Mouse (Mus musculus): Measurements from ENCODE around the gene Stoml2. TPM values are rescaled to one million over a fixed set of nuclear protein-coding genes. Genes with fewer than 3 reads are reported as not detected.

Stoml2 gene
- polyA plus RNA-seq (2015; fragmentation: Nextera tagmentation; extraction: Ambion mirVana) = 260 and 353 TPM in 2 replicates

GRCm38 (mm10) chr4:43031237-43031995 is at the start of gene Stoml2:
Gene Stoml2, minus strand, starts transcription at chr4:43031710.

GRCm38 (mm10) chr4:43058753-43059654 is 27.5 kb upstream of the Stoml2 start, which contains the start of gene Unc13b:
Gene Unc13b, plus strand, starts transcription at chr4:43058953.

GRCm38 (mm10) chr4:43045659-43046302 is 14.3 kb upstream of the Stoml2 start, which contains the start of gene Fam214b:
Gene Fam214b, minus strand, starts transcription at chr4:43046220.

GRCm38 (mm10) chr4:43025084-43025960 is 6.2 kb downstream of the Stoml2 start, which contains the start of gene Pigo:
Gene Pigo, minus strand, starts transcription at chr4:43025819.

GRCm38 (mm10) chr4:43010161-43011038 is 21.1 kb downstream of the Stoml2 start, which contains the start of gene Fancg:
Gene Fancg, minus strand, starts transcription at chr4:43010506.

GRCm38 (mm10) chr4:43000141-43000986 is 31.1 kb downstream of the Stoml2 start, which contains the start of gene Vcp:
Gene Vcp, minus strand, starts transcription at chr4:43000507.

Other genes starting within 250 kb of the Stoml2 start
- 0.06 TPM in 1 of 2 replicates, not detected in the other for gene Fam205a1, start 177.8 kb downstream of the Stoml2 start, polyA plus RNA-seq (2015; fragmentation: Nextera tagmentation; extraction: Ambion mirVana)
- gene Gm12394, start 174.9 kb downstream of the Stoml2 start, polyA plus RNA-seq (2015; fragmentation: Nextera tagmentation; extraction: Ambion mirVana) = 0.09 and 0.28 TPM in 2 replicates
- gene Fam205c, start 157.5 kb downstream of the Stoml2 start, polyA plus RNA-seq (2015; fragmentation: Nextera tagmentation; extraction: Ambion mirVana) = 0.24 and 0.95 TPM in 2 replicates
- gene Phf24, start 115.0 kb downstream of the Stoml2 start, polyA plus RNA-seq (2015; fragmentation: Nextera tagmentation; extraction: Ambion mirVana) = 1.3 and 3.7 TPM in 2 replicates
- 6.4 and 7.8 TPM in 2 replicates for gene Dnajb5, start 81.9 kb downstream of the Stoml2 start, polyA plus RNA-seq (2015; fragmentation: Nextera tagmentation; extraction: Ambion mirVana)
- 0.25 and 0.59 TPM in 2 replicates for gene 1700022I11Rik, start 62.1 kb downstream of the Stoml2 start, polyA plus RNA-seq (2015; fragmentation: Nextera tagmentation; extraction: Ambion mirVana)
- gene Vcp, start 31.2 kb downstream of the Stoml2 start, polyA plus RNA-seq (2015; fragmentation: Nextera tagmentation; extraction: Ambion mirVana) = 248 and 385 TPM in 2 replicates
- gene Fancg, start 21.2 kb downstream of the Stoml2 start, polyA plus RNA-seq (2015; fragmentation: Nextera tagmentation; extraction: Ambion mirVana) = 7.6 and 10.2 TPM in 2 replicates
- gene Pigo, start 5.9 kb downstream of the Stoml2 start, polyA plus RNA-seq (2015; fragmentation: Nextera tagmentation; extraction: Ambion mirVana) = 9.7 and 11.1 TPM in 2 replicates
- 8.2 and 14.9 TPM in 2 replicates for gene Fam214b, start 14.5 kb upstream of the Stoml2 start, polyA plus RNA-seq (2015; fragmentation: Nextera tagmentation; extraction: Ambion mirVana)
- 2.6 and 3.0 TPM in 2 replicates for gene Unc13b, start 27.2 kb upstream of the Stoml2 start, polyA plus RNA-seq (2015; fragmentation: Nextera tagmentation; extraction: Ambion mirVana)
- gene Atp8b5, start 235.4 kb upstream of the Stoml2 start, polyA plus RNA-seq (2015; fragmentation: Nextera tagmentation; extraction: Ambion mirVana) = 0.23 and 0.71 TPM in 2 replicates

All from adrenal gland, postnatal 0 days (tissue).